Mouse (Mus musculus): ENCODE data around the gene Zbtb3.

Zbtb3 gene

DNA sequence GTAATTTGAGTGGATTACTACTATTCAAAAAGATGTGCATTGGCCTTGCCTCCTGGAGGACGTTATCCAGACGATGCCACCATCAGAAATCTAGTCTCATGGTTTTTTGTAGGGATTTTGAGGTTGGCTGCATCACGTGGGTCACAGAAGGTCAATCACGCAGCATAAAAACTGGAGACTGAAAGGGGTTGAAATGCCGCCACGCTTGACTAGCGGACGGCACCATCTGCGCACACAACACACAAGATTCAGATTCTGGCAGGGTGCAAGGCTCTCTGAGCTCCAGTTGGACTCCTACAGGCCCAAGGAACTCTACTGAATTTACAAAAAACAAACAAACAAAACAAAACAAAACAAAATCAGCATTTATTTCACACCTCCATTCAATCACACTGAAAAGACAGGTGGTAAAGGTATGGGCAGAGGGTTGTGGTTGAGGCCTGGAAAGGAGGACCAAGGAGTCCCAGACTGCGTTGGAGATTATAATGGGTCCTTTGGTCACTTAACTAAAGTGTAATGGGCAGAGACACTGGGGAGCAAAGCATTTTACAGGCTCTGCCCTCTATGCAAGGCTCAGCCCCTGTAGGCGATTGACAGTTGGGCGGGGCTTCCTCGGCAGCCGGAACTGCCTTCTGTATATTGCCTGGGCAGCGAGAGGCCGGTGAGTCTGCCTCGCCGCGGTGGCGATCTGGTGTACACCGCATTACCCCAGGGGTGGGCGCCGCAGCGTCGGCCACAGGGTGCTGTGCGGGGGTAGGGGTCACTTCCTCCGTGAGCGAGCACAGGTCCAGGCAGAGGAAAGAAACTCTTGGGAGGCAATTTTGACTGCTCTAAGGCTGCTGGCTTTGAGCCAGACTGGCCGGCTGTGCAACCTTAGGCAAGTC is 37.8 kb downstream of the Zbtb3 start:
- peak; percentile 64 for DNase-seq (ENCODE audit: low spot score)

- DNase-seq (ENCODE audit: low spot score) = no peak
Measured at GRCm38 (mm10) chr19:8841012-8841411, 38.7 kb downstream of the Zbtb3 start.

DNA sequence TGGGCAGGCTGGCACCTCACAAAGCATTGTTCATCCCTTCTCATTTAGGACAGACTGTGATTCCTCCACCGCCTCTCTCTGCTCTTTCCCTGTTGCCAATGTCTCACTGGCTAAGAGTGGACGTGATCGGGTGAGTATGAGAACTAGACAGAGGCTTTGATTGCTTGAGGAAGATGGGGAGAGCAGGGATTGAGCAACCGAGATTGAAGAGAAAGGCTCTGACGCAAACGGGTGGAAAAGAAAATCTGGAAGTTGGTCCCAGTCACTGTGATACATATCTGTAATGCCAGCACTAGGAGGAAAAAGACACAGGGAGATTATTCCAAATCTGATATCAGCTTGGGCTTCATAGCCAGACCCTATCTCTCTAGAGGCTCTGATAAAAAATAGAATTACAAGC is 40.6 kb downstream of the Zbtb3 start:
- DNase-seq (ENCODE audit: low spot score) = no peak

DNA sequence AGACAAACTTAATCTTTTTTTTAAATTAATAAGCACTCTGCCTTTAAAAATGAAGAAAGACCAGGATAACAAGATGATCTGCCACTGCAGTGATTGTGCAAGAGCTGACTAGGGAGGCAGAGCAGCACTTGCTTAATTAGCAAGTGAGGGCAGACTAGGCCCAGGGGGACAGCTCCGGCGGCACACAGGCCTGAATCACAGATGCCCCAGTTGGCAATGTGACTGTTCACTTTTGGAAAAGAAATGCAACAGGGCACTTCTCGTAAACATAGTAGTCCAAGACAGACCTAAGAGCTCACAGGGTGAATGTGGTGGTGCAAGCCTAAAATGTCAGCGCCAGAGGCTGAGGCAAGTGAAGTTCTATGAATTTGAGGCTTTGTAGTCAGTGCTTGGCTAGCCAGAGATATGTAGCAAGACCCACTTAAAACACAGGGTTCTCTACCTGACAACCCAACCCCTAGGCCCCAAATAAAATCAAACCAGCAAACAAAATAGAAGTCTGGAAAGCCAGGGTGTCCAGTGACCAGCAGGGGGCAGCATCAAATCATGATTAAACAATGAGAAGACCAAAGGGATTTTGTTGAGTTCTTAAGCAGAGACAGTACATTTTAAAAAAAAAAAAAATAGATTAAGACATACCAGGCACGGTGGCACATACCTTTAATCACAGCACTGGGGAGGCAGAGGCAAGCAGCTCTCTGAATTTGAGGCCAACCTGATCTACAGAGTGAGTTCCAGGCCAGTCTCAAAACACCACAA is 42.2 kb downstream of the Zbtb3 start:
- peak; percentile 47 for DNase-seq (ENCODE audit: low spot score)

DNA sequence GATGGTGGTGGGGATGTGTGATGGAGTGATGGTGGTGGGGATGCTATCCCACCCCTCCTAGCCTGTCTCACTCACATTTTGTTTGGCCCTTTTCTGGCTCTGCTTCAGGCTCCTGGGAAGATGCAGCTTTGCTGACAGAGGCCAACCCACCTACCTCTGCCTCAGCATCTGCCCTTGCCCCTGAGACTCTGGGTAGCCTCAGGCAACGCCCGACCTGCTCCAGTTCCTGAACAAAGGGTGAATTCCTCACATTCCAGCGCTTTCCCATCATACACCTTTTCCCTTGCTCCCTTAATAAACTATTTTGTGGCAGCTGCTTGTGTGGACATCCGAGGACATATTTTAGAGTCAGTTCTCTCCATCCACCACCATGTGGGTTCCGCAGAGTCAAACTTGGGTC is 46.0 kb downstream of the Zbtb3 start:
- no peak for DNase-seq (ENCODE audit: low spot score)

DNA sequence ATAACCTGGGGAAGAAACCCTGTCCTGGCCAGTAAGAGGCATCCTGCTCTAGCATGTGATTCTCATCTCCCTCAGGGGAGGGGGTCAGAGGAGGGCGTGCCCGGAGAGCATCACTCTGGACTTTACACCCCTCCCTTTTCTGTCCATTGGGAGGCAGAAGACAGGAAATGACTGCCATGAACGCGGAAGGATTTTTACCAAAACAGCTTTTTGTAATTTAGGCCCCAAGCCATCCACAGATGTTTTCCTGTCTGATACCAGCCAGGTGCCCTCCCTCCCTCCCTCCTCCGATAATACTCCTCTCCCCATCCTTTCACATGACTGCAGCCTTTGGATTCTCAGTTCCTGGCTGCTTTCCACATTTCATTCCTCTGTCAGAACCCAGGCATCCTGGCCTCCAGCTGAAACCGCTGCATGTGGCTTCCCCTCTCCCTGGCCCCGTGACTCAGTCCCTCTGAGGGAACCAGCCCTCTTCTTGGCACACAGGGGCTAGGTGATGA is 48.1 kb downstream of the Zbtb3 start, which contains the start of gene Lrrn4cl:
Gene Lrrn4cl (plus strand): TSS at position 367 of the 500 bp plus-strand sequence.
- no peak for DNase-seq (ENCODE audit: low spot score)

GRCm38 (mm10) chr19:8851639-8852038 is 49.3 kb downstream of the Zbtb3 start:
- no peak for DNase-seq (ENCODE audit: low spot score)

DNA sequence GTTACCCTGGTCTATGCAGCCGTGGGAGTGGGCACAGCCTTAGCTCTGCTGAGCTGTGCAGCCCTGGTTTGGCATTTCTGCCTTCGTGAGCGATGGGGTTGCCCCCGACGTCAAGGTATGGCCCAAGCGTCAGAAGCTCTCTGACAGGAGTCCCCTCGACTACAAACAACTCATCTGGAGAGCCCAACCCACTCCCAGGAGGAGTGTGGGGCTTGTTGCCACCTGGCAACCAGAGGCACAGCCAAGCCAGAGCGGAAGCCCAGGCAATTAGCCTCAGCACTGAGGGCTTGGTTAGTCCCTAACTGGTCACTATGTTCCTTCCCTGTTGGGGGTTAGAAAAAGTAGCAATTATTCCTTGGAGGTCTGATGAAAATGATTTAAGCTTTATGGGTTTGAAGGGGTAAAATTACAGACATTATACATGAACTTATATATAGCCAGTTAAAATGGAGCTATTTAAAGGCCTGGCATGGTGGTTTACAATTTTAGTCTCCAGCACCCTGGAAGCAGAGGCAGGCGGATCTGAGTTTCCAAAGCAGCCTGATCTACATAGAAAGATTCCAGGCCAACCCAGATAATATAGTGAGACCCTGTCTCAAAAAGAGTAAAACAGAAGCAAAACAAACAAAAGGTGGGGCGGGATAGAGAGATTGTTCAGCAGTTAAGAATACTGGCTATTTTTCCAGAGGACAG is 50.0 kb downstream of the Zbtb3 start:
- DNase-seq (ENCODE audit: low spot score) = no peak

- DNase-seq (ENCODE audit: low spot score) = no peak
Measured at GRCm38 (mm10) chr19:8853117-8853516, 50.8 kb downstream of the Zbtb3 start.

All from testis, postnatal 14 days (tissue).